ENCODE assay signal across 19 mouse cellular contexts in the genomic region with DNA sequence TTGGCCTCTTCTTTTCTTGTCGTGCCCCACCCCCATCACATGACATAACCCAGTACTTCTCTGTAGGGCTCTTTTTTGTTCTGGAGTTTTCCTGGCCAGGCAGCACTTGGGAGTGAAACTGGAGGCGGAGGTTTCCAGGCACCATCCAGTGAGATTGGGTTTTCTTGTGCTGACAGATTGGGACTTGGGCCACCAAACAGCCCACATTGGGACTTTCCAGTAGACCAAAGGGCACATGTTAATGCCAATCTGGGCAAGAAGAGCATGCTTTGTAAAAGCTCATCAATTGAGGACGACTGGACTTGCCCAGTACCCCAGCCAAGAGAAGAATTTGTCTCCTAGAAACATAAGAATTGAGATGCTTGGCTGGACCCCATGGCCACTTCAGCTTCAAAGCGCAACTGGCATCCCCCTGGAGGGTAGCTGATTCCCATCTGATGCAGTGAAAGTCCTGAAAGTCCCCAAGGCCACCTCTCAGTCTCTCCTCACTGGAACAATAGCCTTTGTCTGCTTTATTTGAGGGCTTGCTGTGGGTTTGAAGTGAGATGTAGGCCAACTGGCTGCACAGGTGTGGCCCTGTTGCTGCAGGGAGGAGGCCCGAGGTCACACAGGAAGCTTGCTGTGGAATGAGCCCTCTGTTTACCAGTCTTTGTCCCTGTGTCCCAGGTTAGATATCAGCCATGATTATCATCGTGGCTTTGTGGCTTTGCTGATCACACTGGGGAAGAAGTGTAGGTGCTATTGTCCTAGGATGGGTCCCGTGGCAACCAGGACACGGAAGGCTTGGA. TPM values are rescaled to one million over a fixed set of nuclear protein-coding genes. Genes with fewer than 3 reads are reported as not detected.
DNase-seq lines count a peak whose midpoint lies in the region; TF ChIP-seq lines count a peak whose summit lies in the region.
"Had no signal": no experiment of that assay in that cellular context is flagged by ENCODE, and none has a peak within 500 bp of the region (broad histone marks: within the 10 kb centered on the region; RNA-seq: fewer than 3 reads in every experiment).

No protein-coding gene starts in this region.

- 48% methylated on average over 8 of the region's 8 CpGs for WGBS in cerebellum, adult 2 months

- peak overlapping the region; percentile 17; the same call in 1 of the 2 replicates for H3K27ac ChIP-seq in cerebellum, adult 2 months (ENCODE audit: insufficient read depth, low read length)
- H3K27ac ChIP-seq: embryonic facial prominence, embryonic 10.5 days; forebrain, embryonic 15.5 days; heart, adult 2 months; hindbrain, embryonic 10.5 days; kidney, postnatal 0 days; limb, embryonic 15.5 days; midbrain, embryonic 15.5 days had no signal

- no peaks in the 10 kb centered on the region for H3K27me3 ChIP-seq in cerebellum, adult 2 months (ENCODE audit: control insufficient read depth, insufficient read depth, low read length)
- H3K27me3 ChIP-seq: forebrain, embryonic 15.5 days; limb, embryonic 15.5 days; midbrain, embryonic 15.5 days had no signal

- TF ChIP-seq CTCF in cerebellum, adult 2 months (IDR thresholded peaks at IDR 0.05; ENCODE audit: borderline replicate concordance, insufficient read depth, low read depth, low read length), result no peak

- peak in 1 of 2 experiments; percentile 33 for DNase-seq in cerebellum, adult 2 months
- DNase-seq in cerebellum, adult 18-20 months, result no peak
- peak; percentile 25 to 41 for DNase-seq in layer of hippocampus, postnatal 10 days (ENCODE audit: low spot score in 2 of 2)
- DNase-seq in layer of hippocampus, adult 18-20 months (ENCODE audit: low spot score in 2 of 2), result no peak
- DNase-seq in adipocyte (ENCODE audit: low spot score), result peak; percentile 70
- peak; percentile 56 for DNase-seq in thymus, postnatal 14 days
- DNase-seq in spleen, postnatal 10 days (ENCODE audit: low spot score in 2 of 2), result no peak
- no peak for DNase-seq in ovary, postnatal 14 days (ENCODE audit: low spot score)
- DNase-seq: adrenal gland, adult 8-10 months; cerebellum, adult 11-12 months; heart, adult 2 months; right cerebral cortex, postnatal 14 days had no signal

- H3K4me3 ChIP-seq in cerebellum, adult 2 months (replicated peaks; ENCODE audit: insufficient read depth, low read depth, low read length), result no peak overlapping the region
- H3K4me3 ChIP-seq: embryonic facial prominence, embryonic 10.5 days; forebrain, embryonic 15.5 days; heart, adult 2 months; hindbrain, embryonic 10.5 days; limb, embryonic 15.5 days; midbrain, embryonic 15.5 days had no signal

- no peak for TF ChIP-seq POLR2A in cerebellum, adult 2 months (IDR thresholded peaks at IDR 0.05; ENCODE audit: borderline replicate concordance, insufficient read depth, low read length)

- H3K4me1 ChIP-seq in cerebellum, adult 2 months (ENCODE audit: control insufficient read depth, insufficient read depth, low read length), result no peaks in the 10 kb centered on the region
- H3K4me1 ChIP-seq: forebrain, embryonic 15.5 days; limb, embryonic 15.5 days; midbrain, embryonic 15.5 days had no signal

RNA-seq across cellular contexts. Expression of a gene that starts 22.8 kb away (rescaled TPM):
- polyA plus RNA-seq in cerebellum, adult 2 months (2012; rRNA removed), result 4.0 and 4.8 TPM in 2 replicates
- total RNA-seq in layer of hippocampus, postnatal 10 days (2021), result 1 to 10 TPM; 2.9 to 3.3 TPM
- 1 to 10 TPM; 5.5 to 6.3 TPM for total RNA-seq in layer of hippocampus, adult 18-20 months (2021)
- total RNA-seq: MEL had no signal

Comparison
In these comparisons a context has a peak if more than half of its experiments do, and no peak if none do; other contexts are left out.
1. DNase-seq: peak in layer of hippocampus, postnatal 10 days (2 of 2), adipocyte (single experiment) and thymus, postnatal 14 days (single experiment); none in cerebellum, adult 18-20 months (0 of 2), layer of hippocampus, adult 18-20 months (0 of 2), spleen, postnatal 10 days (0 of 2) and ovary, postnatal 14 days (single experiment).